Mouse (Mus musculus): ENCODE results near the gene Gfpt2. TPM values are rescaled to one million over a fixed set of nuclear protein-coding genes. Genes with fewer than 3 reads are reported as not detected.
A peak's percentile ranks its signal among the peaks of the same experiment; 100 is the strongest.
"Not testable (repeated sequence)": the region's sequence is repeated elsewhere in the genome, so short reads cannot be mapped to it uniquely, and the experiment has no call there.

The Gfpt2 gene
- polyA plus RNA-seq, 1 experiment = 5.5 TPM

DNA sequence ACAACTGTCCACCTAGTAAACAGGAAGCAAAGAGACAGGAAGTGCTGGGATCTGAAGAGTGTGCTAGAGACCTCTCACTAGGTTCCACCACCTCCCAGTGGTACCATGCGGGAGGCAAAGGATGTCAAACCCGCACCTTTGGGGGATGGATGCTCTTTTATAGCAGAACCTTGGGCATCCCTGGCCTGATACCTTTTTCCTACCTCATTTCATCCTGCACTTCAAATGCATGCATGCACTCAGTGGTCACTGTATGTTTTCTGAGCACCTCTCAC, 27.9 kb upstream of the Gfpt2 start:
- no peak for TF ChIP-seq POLR2A (IDR thresholded peaks at IDR 0.05; ENCODE audit: borderline replicate concordance, extremely low read depth, insufficient read depth, insufficient read length, poor library complexity, severe bottlenecking)
- no peak for DNase-seq (ENCODE audit: low read depth)

DNA sequence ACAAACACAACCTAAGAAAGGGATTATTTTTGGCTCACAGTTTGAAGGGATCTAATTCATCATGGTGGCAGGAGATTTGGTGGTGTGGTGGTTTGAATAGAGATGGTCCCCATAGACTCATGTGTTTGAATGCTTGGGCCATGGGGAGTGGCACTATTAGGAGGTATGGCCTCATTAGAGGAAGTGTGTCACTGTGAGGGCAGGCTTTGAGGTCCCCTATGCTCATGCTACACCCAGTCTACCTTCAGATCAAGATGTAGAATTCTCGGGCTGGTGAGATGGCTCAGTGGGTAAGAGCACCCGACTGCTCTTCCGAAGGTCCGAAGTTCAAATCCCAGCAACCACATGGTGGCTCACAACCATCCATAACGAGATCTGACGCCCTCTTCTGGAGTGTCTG, 26.5 kb upstream of the Gfpt2 start:
- not testable (repeated sequence) for DNase-seq (ENCODE audit: low read depth)

DNA sequence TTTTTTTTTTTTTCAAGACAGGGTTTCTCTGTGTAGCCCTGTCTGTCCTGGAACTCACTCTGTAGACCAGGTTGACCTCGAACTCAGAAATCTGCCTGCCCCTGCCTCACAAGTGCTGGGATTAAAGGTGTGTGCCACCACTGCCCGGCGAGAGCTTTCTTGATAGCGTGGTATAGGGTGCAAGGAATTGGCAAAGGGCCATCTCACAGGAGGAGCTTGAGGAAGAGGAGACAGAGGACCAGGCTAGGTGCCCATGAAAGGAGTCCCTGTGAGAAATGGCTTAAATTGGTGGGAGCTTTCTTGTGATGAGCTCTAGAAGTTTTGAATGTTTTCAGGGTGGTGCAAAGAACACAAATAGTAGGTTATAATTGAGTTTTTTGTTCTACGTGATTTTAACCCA, 25.2 kb upstream of the Gfpt2 start:
- no peak for TF ChIP-seq POLR2A (IDR thresholded peaks at IDR 0.05; ENCODE audit: borderline replicate concordance, extremely low read depth, insufficient read depth, insufficient read length, poor library complexity, severe bottlenecking)
- no peak for DNase-seq (ENCODE audit: low read depth)

DNA sequence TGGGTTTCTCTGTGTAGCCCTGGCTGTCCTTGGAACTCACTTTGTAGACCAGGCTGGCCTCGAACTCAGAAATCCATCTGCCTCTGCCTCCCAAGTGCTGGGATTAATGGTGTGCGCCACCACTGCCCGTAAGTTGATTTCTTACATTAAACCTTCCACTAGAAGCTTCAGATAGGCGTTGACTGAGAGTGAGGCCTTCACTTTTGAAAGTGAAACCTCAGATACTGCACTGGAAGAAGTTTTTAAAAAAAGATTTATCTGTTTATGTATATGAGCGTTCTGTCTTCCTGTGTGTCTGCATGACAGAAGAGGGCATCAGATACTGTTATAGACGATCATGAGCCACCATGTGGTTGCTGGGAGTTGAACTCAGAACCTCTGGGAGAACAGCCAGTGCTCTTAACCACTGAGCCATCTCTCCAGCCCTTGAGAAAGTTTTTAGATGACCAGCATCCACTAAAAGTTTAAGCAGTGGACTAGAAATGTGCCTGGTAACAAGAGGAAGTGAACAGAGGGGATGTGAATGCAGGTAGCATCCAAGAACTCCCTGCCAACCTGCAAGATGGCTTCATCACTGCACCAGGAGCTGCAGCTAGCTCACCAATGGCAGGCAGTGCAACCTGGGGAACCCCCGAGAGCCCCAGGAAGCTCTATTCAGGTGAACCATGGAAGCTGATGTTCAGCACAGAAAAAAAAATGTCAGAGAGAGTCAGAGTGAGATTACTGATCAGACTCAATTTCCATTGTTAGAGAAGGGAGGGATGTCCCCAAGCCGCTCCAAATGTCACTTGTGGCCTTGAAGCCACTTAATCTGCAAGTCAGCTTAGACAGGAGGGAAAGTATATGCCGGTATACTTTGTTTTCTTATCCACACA, 23.1 kb upstream of the Gfpt2 start:
- TF ChIP-seq CTCF (IDR thresholded peaks at IDR 0.05; ENCODE audit: borderline replicate concordance, extremely low read depth, insufficient read depth, insufficient read length) (no peak), POLR2A (IDR thresholded peaks at IDR 0.05; ENCODE audit: borderline replicate concordance, extremely low read depth, insufficient read depth, insufficient read length, poor library complexity, severe bottlenecking) (no peak)
- no peak for DNase-seq (ENCODE audit: low read depth)

DNA sequence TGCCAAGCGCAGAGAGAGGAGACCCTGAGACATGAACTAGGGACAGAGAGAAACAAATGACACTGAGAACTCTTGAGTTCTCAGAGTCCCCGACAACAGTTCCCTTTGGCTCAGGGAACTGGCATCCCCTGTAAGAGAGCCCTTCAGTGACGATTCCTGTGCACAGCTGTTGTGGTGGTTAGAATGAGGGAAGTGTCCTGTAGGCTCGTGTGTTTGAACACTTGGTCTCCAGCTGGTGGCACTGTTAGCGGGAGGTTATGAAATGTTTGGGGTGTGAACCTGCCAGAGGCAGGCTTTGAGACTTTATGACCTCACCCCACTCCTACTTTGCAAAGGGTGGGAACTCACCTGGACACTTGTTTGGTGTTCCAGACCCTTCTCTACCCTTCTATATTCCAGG, 21.7 kb upstream of the Gfpt2 start:
- no peak for DNase-seq (ENCODE audit: low read depth)
- no peak for TF ChIP-seq POLR2A (IDR thresholded peaks at IDR 0.05; ENCODE audit: borderline replicate concordance, extremely low read depth, insufficient read depth, insufficient read length, poor library complexity, severe bottlenecking)

DNA sequence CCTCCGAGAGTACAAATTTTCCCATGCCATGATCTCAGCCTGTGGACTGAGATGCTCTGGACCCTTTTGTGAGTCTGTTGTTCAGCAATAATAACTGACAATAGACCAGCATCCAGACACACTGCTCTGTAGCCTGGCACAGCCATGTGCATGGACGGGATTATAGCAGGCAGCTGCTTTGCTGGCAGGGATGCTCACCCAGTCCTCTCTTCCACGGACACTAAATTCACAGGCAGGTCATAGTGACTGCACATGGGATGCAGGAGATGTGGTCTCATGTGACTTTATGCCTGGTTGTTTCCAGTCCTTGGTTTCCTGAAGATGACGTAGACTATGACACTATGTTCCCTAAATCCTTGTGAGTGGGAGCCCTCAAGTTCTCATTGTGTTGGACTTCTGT, 19.1 kb upstream of the Gfpt2 start:
- no peak for DNase-seq (ENCODE audit: low read depth)
- no peak for TF ChIP-seq CTCF (IDR thresholded peaks at IDR 0.05; ENCODE audit: borderline replicate concordance, extremely low read depth, insufficient read depth, insufficient read length)
- TF ChIP-seq POLR2A (IDR thresholded peaks at IDR 0.05; ENCODE audit: borderline replicate concordance, extremely low read depth, insufficient read depth, insufficient read length, poor library complexity, severe bottlenecking) = no peak

DNA sequence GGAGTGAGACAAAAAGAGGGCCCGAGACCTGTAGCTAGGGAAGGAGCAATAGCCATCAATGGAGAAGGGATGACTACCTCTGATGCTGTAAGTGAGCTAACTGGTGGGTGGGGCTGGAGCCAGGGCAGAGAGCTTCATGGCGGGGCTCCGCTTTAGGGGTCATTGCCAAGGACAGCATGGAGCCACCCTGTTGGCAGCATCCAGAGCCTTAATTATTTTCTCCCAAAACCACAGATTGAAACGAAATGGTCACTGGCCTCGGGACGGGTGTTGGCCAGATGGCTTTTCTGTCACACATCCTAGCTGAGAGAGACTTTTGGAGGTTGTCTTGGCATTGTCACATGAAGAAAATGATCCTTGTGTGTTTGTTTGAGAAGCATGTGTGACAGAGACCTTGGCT, 15.1 kb upstream of the Gfpt2 start:
- TF ChIP-seq POLR2A (IDR thresholded peaks at IDR 0.05; ENCODE audit: borderline replicate concordance, extremely low read depth, insufficient read depth, insufficient read length, poor library complexity, severe bottlenecking) = no peak
- TF ChIP-seq CTCF (IDR thresholded peaks at IDR 0.05; ENCODE audit: borderline replicate concordance, extremely low read depth, insufficient read depth, insufficient read length) = no peak
- DNase-seq (ENCODE audit: low read depth) = no peak

DNA sequence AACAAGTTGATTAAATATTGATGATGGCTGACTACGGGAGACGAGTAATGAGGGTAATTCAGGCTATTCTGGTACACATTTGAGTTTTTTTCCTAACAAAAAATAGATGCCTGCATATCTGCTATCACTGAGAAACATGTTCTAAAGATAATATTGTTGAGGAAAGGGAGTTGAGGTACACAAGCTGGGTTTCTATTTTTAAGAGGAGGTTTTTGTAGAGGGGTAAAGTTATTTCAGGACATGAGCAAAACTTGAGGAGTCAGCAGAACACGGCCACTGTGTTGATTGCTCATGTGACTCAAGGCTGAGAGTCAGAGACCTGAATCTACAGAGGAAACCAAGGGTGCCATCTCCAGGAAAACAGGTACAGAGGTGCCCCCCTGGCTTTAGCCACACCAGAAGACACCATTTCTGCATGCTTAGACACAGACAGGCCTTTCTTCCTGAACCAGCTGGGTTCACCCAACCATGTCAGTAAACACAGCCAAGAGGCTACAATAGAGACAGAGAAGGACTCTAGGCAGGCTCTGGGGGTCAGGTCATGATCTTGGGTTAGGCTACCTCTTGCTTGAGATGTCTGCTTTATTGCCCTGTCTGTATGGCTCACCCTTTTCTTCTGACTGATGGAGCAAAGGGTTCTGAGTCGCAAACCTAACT, 13.7 kb upstream of the Gfpt2 start:
- TF ChIP-seq CTCF (IDR thresholded peaks at IDR 0.05; ENCODE audit: borderline replicate concordance, extremely low read depth, insufficient read depth, insufficient read length) = no peak
- no peak for TF ChIP-seq POLR2A (IDR thresholded peaks at IDR 0.05; ENCODE audit: borderline replicate concordance, extremely low read depth, insufficient read depth, insufficient read length, poor library complexity, severe bottlenecking)
- no peak for DNase-seq (ENCODE audit: low read depth)

DNA sequence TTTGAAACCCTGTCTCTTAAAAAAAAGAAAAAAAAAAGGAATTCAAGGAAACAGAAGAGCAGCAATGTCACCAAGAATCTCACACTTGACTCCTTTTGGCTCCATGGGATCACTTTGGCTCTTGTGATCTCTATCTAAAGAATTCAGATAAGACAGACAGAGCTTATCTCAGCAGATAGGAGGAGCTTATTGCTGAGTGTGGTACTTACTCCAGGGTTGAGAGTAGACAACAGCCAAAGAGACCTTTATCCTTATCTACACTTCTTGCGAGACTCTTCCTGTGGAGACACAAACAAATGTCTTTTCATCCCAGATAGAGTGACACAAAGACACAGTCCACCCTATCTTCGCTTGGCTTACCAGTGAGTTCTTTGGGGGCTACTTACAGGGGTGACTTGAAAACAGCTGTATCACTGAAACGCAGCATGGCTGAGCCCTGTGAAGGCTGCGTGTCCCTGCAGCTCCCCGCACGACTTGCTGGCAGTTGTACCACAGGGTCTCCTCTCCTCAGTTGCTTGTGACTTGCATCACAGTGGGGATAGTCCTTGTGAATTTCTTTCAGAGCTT, 12.1 kb upstream of the Gfpt2 start:
- no peak for TF ChIP-seq POLR2A (IDR thresholded peaks at IDR 0.05; ENCODE audit: borderline replicate concordance, extremely low read depth, insufficient read depth, insufficient read length, poor library complexity, severe bottlenecking)
- no peak for TF ChIP-seq CTCF (IDR thresholded peaks at IDR 0.05; ENCODE audit: borderline replicate concordance, extremely low read depth, insufficient read depth, insufficient read length)
- DNase-seq (ENCODE audit: low read depth) = no peak

DNA sequence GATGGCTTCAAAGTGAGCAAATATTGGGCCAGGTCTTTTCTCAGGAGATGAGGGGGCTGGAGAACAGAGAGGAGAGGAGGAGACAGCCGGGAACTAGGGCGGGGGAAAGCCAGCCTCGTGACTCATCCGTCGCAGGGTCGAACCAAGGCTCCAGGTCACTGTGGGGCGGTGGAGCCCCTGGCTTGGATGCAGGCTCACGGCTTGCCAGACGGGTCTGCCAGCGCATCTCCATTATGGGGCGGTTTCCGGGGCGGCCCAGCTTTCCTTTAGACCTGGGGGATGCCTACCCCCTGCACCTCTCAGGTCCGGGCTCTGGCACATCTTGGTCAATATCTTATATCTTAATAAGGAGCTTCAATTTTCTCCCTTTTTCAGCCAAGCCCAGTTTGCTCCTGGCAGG, 847 bp upstream of the Gfpt2 start:
- TF ChIP-seq POLR2A (IDR thresholded peaks at IDR 0.05; ENCODE audit: borderline replicate concordance, extremely low read depth, insufficient read depth, insufficient read length, poor library complexity, severe bottlenecking) = no peak
- no peak for TF ChIP-seq CTCF (IDR thresholded peaks at IDR 0.05; ENCODE audit: borderline replicate concordance, extremely low read depth, insufficient read depth, insufficient read length)
- DNase-seq (ENCODE audit: low read depth) = no peak

DNA sequence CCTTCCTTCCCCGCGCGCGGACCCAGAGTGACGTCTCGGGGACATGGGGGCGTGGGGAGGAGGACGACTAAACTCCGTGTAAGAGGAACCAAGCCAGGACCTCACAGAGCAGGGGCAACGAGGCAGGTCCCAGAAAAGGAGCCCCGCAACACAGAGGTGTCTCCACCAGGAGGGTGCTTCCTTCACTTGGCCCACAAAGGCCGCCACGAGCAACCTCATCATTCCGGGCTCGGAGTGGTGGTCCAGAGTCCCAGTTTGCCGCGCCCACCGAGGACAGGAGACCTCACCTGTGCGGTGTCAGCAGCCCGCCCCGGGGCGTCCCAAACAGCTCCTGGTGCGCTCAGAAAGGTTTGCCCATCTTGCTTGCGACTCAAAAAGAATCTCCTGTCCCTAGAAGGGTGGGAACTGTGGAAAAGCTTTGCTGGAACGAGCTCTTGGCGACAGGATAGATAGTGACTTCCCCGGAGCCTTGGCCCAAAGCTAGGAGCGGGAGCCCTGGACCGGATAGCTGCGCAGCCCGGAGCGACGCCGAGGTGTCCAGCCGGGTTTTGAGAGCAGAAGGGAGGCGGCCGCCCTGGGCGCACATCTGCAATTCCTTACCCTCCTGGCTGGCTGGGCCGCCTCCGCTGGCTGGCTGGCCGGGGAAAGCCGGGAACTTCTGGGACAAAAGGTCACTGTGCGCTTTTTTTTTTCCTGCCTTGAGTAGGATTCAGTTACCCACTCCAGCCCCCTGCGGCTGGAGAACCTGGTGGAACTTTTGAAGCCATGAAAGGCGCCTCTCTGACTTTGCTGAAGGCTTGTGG, 565 bp downstream of the Gfpt2 start:
- peak; percentile 15 for DNase-seq (ENCODE audit: low read depth)
- no peak for TF ChIP-seq CTCF (IDR thresholded peaks at IDR 0.05; ENCODE audit: borderline replicate concordance, extremely low read depth, insufficient read depth, insufficient read length)
- no peak for TF ChIP-seq POLR2A (IDR thresholded peaks at IDR 0.05; ENCODE audit: borderline replicate concordance, extremely low read depth, insufficient read depth, insufficient read length, poor library complexity, severe bottlenecking)

DNA sequence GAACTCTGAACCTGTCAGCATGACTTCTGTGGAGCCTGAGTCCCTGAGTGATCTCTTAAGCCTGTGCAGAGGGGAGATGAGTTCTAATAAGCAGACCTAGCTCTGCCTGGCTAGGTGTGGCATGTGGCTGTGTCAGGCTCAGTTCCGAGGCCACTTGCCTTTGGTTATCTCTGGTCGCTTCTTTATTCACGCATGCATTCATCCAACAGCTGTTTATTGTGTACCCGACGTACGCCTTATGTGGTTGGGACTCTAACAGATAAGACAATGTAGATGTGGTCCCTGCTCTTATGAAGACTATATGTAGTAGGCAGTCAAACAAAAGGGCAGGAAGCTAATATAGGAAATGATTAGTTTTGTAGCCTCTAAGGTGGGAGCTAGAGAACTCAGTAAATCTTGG, 5.0 kb downstream of the Gfpt2 start:
- no peak for TF ChIP-seq CTCF (IDR thresholded peaks at IDR 0.05; ENCODE audit: borderline replicate concordance, extremely low read depth, insufficient read depth, insufficient read length)
- TF ChIP-seq POLR2A (IDR thresholded peaks at IDR 0.05; ENCODE audit: borderline replicate concordance, extremely low read depth, insufficient read depth, insufficient read length, poor library complexity, severe bottlenecking) = no peak
- no peak for DNase-seq (ENCODE audit: low read depth)
